Mouse (Mus musculus): ENCODE measurements around the gene Gars. TPM values are rescaled to one million over a fixed set of nuclear protein-coding genes. Genes with fewer than 3 reads are reported as not detected.

Gars gene
- polyA plus RNA-seq, 1 experiment from 2014 or later = 172 TPM

DNA sequence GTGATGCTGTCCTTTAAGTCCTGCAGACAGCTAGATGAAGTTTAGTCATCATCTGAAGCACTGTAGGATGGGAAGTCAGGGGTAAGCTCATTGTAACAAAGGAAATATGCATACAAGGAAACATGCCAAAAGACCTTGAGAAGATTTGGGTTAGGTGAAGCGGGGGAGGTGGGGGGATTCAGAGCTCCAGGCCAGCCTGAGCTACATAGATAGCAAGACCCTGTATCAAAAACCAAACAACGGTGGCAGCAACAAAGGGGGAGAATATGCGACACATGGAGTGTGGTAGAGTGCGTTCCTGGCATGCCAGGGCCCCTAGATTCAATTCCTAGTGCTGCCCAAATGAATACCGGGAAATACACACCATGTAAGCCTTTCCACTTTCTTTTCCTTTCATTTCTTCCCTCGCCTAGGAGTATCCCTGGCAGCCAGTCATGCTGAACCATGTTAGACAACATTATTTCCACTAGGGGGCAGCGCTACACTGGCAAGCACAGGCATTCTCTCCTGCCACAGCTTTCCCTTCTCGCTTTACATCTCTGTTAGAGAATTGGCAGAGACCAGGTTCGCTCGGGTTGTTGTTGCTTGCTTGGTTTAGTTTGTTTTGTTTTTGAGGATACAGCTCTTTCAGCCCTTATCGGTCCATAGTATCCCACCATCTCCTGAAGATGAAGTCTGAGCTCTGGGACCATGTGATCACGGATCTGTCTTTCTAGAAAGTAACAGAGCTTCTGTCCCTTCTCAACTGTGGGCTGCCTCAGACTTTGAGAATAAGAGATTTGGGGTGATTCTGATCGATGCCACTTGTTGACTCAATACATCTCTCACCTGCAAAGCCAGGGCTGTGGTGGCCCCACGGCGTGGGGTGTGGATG is 20.9 kb upstream of the Gars start:
- H3K36me3 ChIP-seq (ENCODE audit: control insufficient read depth, insufficient read depth, low read length) = no peaks in the 10 kb centered on the region
- ATAC-seq (ENCODE audit: insufficient number of reproducible peaks, low FRiP score, low TSS enrichment, low read depth) (no peak), DNase-seq (ENCODE audit: low spot score) (peak; percentile 78)
- WGBS = 29% methylated on average over 15 of the region's 15 CpGs
- H3K9ac ChIP-seq (ENCODE audit: low read length) = no peak overlapping the region
- no peak overlapping the region for H3K4me3 ChIP-seq (ENCODE audit: low read depth, low read length)
- no peak overlapping the region for H3K27ac ChIP-seq (replicated peaks; ENCODE audit: low read depth, low read length)
- no peaks in the 10 kb centered on the region for H3K27me3 ChIP-seq (ENCODE audit: control insufficient read depth, insufficient read depth, low read length)
- no peak overlapping the region for H3K4me2 ChIP-seq (ENCODE audit: low read depth, severe bottlenecking)
- H3K9me3 ChIP-seq (ENCODE audit: control insufficient read depth, low read length) = no peaks in the 10 kb centered on the region
- no peaks in the 10 kb centered on the region for H3K4me1 ChIP-seq (ENCODE audit: control insufficient read depth, insufficient read depth, low read length)

DNA sequence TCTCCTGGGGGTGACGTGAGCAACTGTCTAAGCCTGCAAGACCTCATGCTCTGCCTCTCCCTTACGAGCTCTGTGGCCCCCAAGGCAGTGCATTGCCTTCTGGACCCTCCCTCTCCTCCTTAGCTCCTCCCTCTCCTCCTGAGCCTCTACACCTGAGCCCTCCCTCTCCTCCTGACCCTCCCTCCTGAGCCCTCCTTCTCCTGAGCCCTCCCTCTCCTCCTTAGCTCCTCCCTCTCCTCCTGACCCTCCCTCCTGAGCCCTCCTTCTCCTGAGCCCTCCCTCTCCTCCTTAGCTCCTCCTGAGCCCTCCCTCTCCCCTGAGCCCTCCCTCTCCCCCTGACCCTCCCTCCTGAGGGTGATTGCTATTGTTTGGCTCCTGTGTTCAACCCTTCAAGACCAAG is 19.4 kb upstream of the Gars start:
- Histone ChIP-seq H3K27me3 (ENCODE audit: control insufficient read depth, insufficient read depth, low read length) (no peaks in the 10 kb centered on the region), H3K4me1 (ENCODE audit: control insufficient read depth, insufficient read depth, low read length) (no peaks in the 10 kb centered on the region), H3K9me3 (ENCODE audit: control insufficient read depth, low read length) (no peaks in the 10 kb centered on the region), H3K9ac (ENCODE audit: low read length) (no peak overlapping the region), H3K4me3 (ENCODE audit: low read depth, low read length) (no peak overlapping the region), H3K27ac (replicated peaks; ENCODE audit: low read depth, low read length) (no peak overlapping the region), H3K4me2 (ENCODE audit: low read depth, severe bottlenecking) (no peak overlapping the region), H3K36me3 (ENCODE audit: control insufficient read depth, insufficient read depth, low read length) (no peaks in the 10 kb centered on the region)
- DNase-seq (ENCODE audit: low spot score) (no peak), ATAC-seq (ENCODE audit: insufficient number of reproducible peaks, low FRiP score, low TSS enrichment, low read depth) (no peak)
- WGBS = 75% methylated on average over 2 of the region's 2 CpGs

DNA sequence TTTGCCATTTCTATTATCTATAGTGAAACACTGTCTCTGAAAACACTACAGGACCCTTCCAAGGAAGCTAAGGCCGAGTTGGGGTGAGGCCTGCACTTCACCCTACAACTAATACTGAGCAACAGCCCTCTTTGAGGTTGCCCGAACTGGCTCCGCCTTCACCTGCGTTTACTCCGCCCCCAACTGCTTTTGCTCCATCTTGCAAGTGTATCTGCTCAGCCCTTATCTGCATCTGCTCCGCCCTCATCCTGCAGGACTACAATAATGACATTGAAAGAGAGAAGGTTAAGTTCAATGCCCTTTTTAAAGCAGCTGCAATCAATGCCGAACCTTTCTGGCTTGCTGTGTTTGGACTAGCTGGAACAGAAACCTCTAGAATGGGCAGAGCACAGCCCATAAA is 16.0 kb upstream of the Gars start:
- 93% methylated on average over 7 of the region's 7 CpGs for WGBS
- no peak for ATAC-seq (ENCODE audit: insufficient number of reproducible peaks, low FRiP score, low TSS enrichment, low read depth)

DNA sequence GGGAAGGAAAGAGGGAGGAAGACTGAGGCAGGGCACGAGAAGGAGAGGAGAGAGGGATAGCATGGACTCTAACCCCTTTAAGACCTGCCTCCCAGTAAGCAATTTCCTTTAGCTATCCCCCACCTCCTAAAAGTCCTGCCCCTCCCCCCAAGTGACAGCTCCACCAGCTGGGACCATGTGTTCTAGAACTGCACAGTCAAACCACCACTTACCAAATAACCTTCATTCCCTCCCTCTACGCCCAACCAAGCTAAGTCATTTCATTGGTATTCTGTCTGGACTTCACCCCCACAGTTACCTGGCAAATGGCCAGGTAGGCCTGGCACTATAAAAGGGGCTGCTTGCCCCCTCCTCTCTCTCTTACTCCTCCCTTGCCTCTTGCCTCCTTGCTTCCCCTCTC is 10.2 kb upstream of the Gars start:
- H3K27me3 ChIP-seq (ENCODE audit: control insufficient read depth, insufficient read depth, low read length) = no peaks in the 10 kb centered on the region
- no peak overlapping the region for H3K9ac ChIP-seq (ENCODE audit: low read length)
- DNase-seq (ENCODE audit: low spot score) = no peak
- no peaks in the 10 kb centered on the region for H3K36me3 ChIP-seq (ENCODE audit: control insufficient read depth, insufficient read depth, low read length)
- 78% methylated on average over 2 of the region's 2 CpGs for WGBS
- no peak for ATAC-seq (ENCODE audit: insufficient number of reproducible peaks, low FRiP score, low TSS enrichment, low read depth)
- no peak overlapping the region for H3K4me2 ChIP-seq (ENCODE audit: low read depth, severe bottlenecking)
- H3K9me3 ChIP-seq (ENCODE audit: control insufficient read depth, low read length) = no peaks in the 10 kb centered on the region
- H3K4me3 ChIP-seq (ENCODE audit: low read depth, low read length) = no peak overlapping the region
- H3K27ac ChIP-seq (replicated peaks; ENCODE audit: low read depth, low read length) = no peak overlapping the region
- H3K4me1 ChIP-seq (ENCODE audit: control insufficient read depth, insufficient read depth, low read length) = no peaks in the 10 kb centered on the region

More for the DNA sequence above, 16.0 kb upstream of the Gars start:
- no peaks in the 10 kb centered on the region for H3K9me3 ChIP-seq (ENCODE audit: control insufficient read depth, low read length)
- H3K4me3 ChIP-seq (ENCODE audit: low read depth, low read length) = no peak overlapping the region
- H3K36me3 ChIP-seq (ENCODE audit: control insufficient read depth, insufficient read depth, low read length) = no peaks in the 10 kb centered on the region
- no peak overlapping the region for H3K4me2 ChIP-seq (ENCODE audit: low read depth, severe bottlenecking)
- H3K27ac ChIP-seq (replicated peaks; ENCODE audit: low read depth, low read length) = no peak overlapping the region
- H3K9ac ChIP-seq (ENCODE audit: low read length) = no peak overlapping the region
- H3K27me3 ChIP-seq (ENCODE audit: control insufficient read depth, insufficient read depth, low read length) = no peaks in the 10 kb centered on the region
- no peak for DNase-seq (ENCODE audit: low spot score)
- H3K4me1 ChIP-seq (ENCODE audit: control insufficient read depth, insufficient read depth, low read length) = no peaks in the 10 kb centered on the region

DNA sequence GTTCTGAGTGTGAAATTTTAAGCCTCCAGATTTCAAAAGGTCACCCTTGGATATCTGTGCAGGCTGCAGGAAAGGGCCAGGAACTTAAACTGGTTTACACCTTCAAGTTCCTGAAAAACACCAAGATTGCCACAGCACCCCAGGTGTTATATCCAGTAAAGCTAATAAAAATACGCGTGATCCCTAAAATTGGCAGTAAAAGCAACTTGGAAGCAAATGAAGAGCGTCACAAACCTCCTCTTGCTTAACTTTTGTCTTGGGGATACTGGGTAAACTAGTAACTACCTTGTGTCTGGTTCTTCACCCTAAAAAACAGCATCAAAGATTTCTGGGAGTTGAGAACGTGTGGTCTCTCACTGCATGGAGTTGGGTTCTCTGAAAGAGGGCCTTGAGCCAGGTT is 1.1 kb upstream of the Gars start:
- Histone ChIP-seq H3K9me3 (ENCODE audit: control insufficient read depth, low read length) (no peaks in the 10 kb centered on the region), H3K36me3 (ENCODE audit: control insufficient read depth, insufficient read depth, low read length) (no peaks in the 10 kb centered on the region), H3K4me1 (ENCODE audit: control insufficient read depth, insufficient read depth, low read length) (peaks cover 6% of the 10 kb centered on the region; the same call in 1 of the 2 replicates), H3K9ac (ENCODE audit: low read length) (no peak overlapping the region), H3K27ac (replicated peaks; ENCODE audit: low read depth, low read length) (no peak overlapping the region), H3K27me3 (ENCODE audit: control insufficient read depth, insufficient read depth, low read length) (no peaks in the 10 kb centered on the region), H3K4me3 (ENCODE audit: low read depth, low read length) (no peak overlapping the region), H3K4me2 (ENCODE audit: low read depth, severe bottlenecking) (no peak overlapping the region)
- 90% methylated on average over 4 of the region's 4 CpGs for WGBS
- DNase-seq (ENCODE audit: low spot score) (no peak), ATAC-seq (ENCODE audit: insufficient number of reproducible peaks, low FRiP score, low TSS enrichment, low read depth) (no peak)

DNA sequence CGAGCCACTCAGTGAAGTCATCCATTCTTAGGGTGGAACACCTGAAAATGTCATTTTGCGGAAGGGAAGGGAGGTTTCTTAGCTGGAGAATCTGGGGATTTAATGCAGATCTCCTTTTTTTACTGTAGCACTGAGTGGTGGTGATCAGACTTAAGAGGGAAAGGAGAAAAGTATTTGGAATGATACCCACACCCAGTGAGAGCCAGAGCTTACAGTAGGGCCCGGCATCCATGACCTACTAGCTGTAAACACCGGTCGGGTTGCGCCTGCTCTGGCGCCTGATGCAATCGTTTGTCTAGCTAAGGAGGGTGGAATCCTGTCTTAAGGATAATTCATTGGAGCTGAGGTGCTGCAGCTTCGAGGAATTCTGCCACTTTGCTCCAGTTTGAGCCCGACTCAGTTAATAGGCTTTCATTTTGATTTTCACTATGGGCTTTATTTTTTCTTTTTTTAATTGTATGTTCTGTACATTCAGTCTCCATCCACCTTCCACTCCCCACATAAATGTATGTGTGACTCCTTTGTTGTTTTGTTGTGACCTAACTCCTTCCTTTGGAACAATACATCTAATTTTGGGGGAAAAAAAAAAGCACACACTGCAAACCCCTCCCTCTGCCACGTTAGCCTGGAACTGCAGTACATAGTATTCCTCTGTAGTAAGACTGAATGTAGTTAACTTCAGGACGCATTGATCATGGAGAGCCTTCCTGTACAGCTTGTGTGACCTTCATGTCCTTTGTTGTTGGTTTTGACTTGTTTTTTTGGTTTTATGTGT is 1.1 kb downstream of the Gars start:
- WGBS = 2% methylated on average over 12 of the region's 12 CpGs

DNA sequence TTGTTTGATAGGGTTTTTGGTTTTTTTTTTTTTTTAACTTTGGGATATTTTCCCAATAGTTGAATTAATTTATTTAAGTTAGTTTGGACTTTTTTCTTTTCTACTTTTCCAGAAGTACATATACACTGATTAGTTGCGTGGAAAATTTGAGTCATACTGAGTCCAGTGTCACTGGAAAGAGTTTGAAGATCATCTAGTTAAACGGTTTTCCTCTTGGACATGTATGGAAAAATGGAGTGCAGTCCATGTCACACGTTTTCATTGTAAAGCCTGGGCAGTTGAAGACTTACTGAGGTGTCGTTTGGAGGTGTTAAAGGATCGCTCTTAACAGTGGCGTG is 1.6 kb downstream of the Gars start:
- Histone ChIP-seq H3K4me2 (ENCODE audit: low read depth, severe bottlenecking) (peak overlapping the region; percentile 77; the same call in 1 of the 2 replicates), H3K9me3 (ENCODE audit: control insufficient read depth, low read length) (no peaks in the 10 kb centered on the region), H3K27me3 (ENCODE audit: control insufficient read depth, insufficient read depth, low read length) (no peaks in the 10 kb centered on the region), H3K36me3 (ENCODE audit: control insufficient read depth, insufficient read depth, low read length) (no peaks in the 10 kb centered on the region), H3K9ac (ENCODE audit: low read length) (no peak overlapping the region), H3K4me3 (ENCODE audit: low read depth, low read length) (peak overlapping the region; percentile 98; the same call in 1 of the 2 replicates), H3K4me1 (ENCODE audit: control insufficient read depth, insufficient read depth, low read length) (peaks cover 6% of the 10 kb centered on the region; the same call in 1 of the 2 replicates), H3K27ac (replicated peaks; ENCODE audit: low read depth, low read length) (no peak overlapping the region)
- ATAC-seq (ENCODE audit: insufficient number of reproducible peaks, low FRiP score, low TSS enrichment, low read depth) (no peak), DNase-seq (ENCODE audit: low spot score) (no peak)
- WGBS = 71% methylated on average over 6 of the region's 6 CpGs

More for the DNA sequence above, 1.1 kb downstream of the Gars start:
- no peaks in the 10 kb centered on the region for H3K27me3 ChIP-seq (ENCODE audit: control insufficient read depth, insufficient read depth, low read length)
- no peaks in the 10 kb centered on the region for H3K36me3 ChIP-seq (ENCODE audit: control insufficient read depth, insufficient read depth, low read length)
- peak; percentile 41 for DNase-seq (ENCODE audit: low spot score)
- H3K4me2 ChIP-seq (ENCODE audit: low read depth, severe bottlenecking) = peak overlapping the region; percentile 77
- no peak for ATAC-seq (ENCODE audit: insufficient number of reproducible peaks, low FRiP score, low TSS enrichment, low read depth)
- H3K9ac ChIP-seq (ENCODE audit: low read length) = peak overlapping the region; percentile 95
- H3K4me3 ChIP-seq (ENCODE audit: low read depth, low read length) = peak overlapping the region; percentile 98
- no peaks in the 10 kb centered on the region for H3K9me3 ChIP-seq (ENCODE audit: control insufficient read depth, low read length)
- H3K4me1 ChIP-seq (ENCODE audit: control insufficient read depth, insufficient read depth, low read length) = peaks cover 6% of the 10 kb centered on the region; the same call in 1 of the 2 replicates
- no peak overlapping the region; the same call in 1 of the 2 replicates for H3K27ac ChIP-seq (replicated peaks; ENCODE audit: low read depth, low read length)

DNA sequence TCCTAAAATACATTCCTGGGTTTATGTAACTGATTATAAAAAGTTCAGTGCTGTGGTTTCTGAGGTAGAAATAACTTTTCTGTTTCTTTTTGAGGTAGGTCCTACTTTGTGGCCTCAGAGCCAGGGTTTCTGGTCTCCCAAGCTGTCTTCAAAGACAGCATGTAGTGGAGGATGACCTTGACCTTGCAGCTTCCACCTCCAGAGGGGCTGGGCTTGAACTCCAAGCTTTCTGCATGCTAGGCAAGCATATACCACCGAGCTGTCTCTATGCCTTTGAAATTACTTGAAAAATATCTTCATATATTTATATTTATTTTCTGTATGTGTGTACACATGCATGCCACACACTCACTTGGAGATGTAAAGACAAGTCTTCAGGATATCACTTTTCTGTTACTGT is 2.2 kb downstream of the Gars start:
- 71% methylated on average over 1 of the region's 1 CpGs for WGBS
- Histone ChIP-seq H3K27me3 (ENCODE audit: control insufficient read depth, insufficient read depth, low read length) (no peaks in the 10 kb centered on the region), H3K9ac (ENCODE audit: low read length) (no peak overlapping the region), H3K36me3 (ENCODE audit: control insufficient read depth, insufficient read depth, low read length) (no peaks in the 10 kb centered on the region), H3K4me1 (ENCODE audit: control insufficient read depth, insufficient read depth, low read length) (peaks cover 6% of the 10 kb centered on the region; the same call in 1 of the 2 replicates), H3K27ac (replicated peaks; ENCODE audit: low read depth, low read length) (no peak overlapping the region), H3K4me2 (ENCODE audit: low read depth, severe bottlenecking) (no peak overlapping the region), H3K4me3 (ENCODE audit: low read depth, low read length) (no peak overlapping the region), H3K9me3 (ENCODE audit: control insufficient read depth, low read length) (no peaks in the 10 kb centered on the region)
- DNase-seq (ENCODE audit: low spot score) (no peak), ATAC-seq (ENCODE audit: insufficient number of reproducible peaks, low FRiP score, low TSS enrichment, low read depth) (no peak)

Data from limb, embryonic 11.5 days (tissue).